Mouse (Mus musculus) kidney, postnatal 0 days (tissue): ENCODE results near the gene Inka1. TPM values are rescaled to one million over a fixed set of nuclear protein-coding genes. Genes with fewer than 3 reads are reported as not detected.

ENCODE experiments used
- ATAC-seq: fragments of 200-750 bp; cut with Nextera tagmentation; replicated peaks from 2 replicates; pipeline ENCODE4 v1.8.0; 2017; ENCODE audit warnings: low read depth, moderate number of reproducible peaks, moderate TSS enrichment, moderate library complexity; ENCODE audit not compliant: low FRiP score
- DNase-seq: peaks from one replicate; pipeline ENCODE4 v3.0.0-alpha.2; 2016; ENCODE audit warnings: low spot score
- H3K27ac ChIP-seq: fragments of 300-500 bp; sonication (generic); 2 replicates; pipeline ENCODE4 v1.5.1; 2014; ENCODE audit warnings: mild to moderate bottlenecking
- H3K27me3 ChIP-seq: fragments of 300-500 bp; sonication (generic); 2 replicates; pipeline ENCODE4 v1.6.1; 2014; ENCODE audit warnings: low read length, mixed read lengths; ENCODE audit not compliant: insufficient read depth
- H3K36me3 ChIP-seq: fragments of 300-500 bp; sonication (generic); 2 replicates; pipeline ENCODE4 v1.6.1; 2014; ENCODE audit warnings: low read length, mixed read lengths; ENCODE audit not compliant: insufficient read depth
- H3K4me1 ChIP-seq: fragments of 300-500 bp; sonication (generic); replicated peaks from 2 replicates; pipeline ENCODE4 v1.6.1; 2014; ENCODE audit warnings: antibody characterized with exemption, low read length, mixed read lengths; ENCODE audit not compliant: insufficient read depth
- H3K4me2 ChIP-seq: fragments of 300-500 bp; sonication (generic); 2 replicates; pipeline ENCODE4 v1.6.1; 2014; ENCODE audit warnings: mild to moderate bottlenecking, low read length, moderate library complexity, mixed read lengths
- H3K4me3 ChIP-seq: fragments of 300-500 bp; sonication (generic); replicated peaks from 2 replicates; pipeline ENCODE4 v1.5.1; 2014; ENCODE audit warnings: low read depth, low read length
- H3K9ac ChIP-seq: fragments of 300-500 bp; sonication (generic); 2 replicates; pipeline ENCODE4 v1.6.1; 2014; ENCODE audit warnings: low read depth, low read length
- H3K9me3 ChIP-seq: fragments of 300-500 bp; sonication (generic); replicated peaks from 2 replicates; pipeline ENCODE4 v1.6.1; 2016; ENCODE audit warnings: low read length, inconsistent platforms, mixed read lengths
- CTCF ChIP-seq: IDR thresholded peaks from 2 replicates; pipeline ENCODE4 v1.5.1; 2016; ENCODE audit warnings: antibody characterized with exemption, low read depth, mild to moderate bottlenecking, moderate library complexity
- WGBS: fragments of 180-500 bp; shearing (Covaris S2); extraction: QIAGEN DNeasy Blood & Tissue Kit; methylation state at CpG from one replicate; pipeline ENCODE4 v1.1.7; 2014; 5-methylcytosine and 5-hydroxymethylcytosine counted together
- polyA plus RNA-seq: library from polyadenylated mRNA; unstranded; fragments of >200 nt; fragmentation: Nextera tagmentation; extraction: Ambion mirVana; gene quantifications from 2 replicates; pipeline ENCODE4 v1.2.1, GENCODE M21; 2015

Inka1 gene
- polyA plus RNA-seq, 1 experiment from 2014 or later: 63.8 TPM

DNA sequence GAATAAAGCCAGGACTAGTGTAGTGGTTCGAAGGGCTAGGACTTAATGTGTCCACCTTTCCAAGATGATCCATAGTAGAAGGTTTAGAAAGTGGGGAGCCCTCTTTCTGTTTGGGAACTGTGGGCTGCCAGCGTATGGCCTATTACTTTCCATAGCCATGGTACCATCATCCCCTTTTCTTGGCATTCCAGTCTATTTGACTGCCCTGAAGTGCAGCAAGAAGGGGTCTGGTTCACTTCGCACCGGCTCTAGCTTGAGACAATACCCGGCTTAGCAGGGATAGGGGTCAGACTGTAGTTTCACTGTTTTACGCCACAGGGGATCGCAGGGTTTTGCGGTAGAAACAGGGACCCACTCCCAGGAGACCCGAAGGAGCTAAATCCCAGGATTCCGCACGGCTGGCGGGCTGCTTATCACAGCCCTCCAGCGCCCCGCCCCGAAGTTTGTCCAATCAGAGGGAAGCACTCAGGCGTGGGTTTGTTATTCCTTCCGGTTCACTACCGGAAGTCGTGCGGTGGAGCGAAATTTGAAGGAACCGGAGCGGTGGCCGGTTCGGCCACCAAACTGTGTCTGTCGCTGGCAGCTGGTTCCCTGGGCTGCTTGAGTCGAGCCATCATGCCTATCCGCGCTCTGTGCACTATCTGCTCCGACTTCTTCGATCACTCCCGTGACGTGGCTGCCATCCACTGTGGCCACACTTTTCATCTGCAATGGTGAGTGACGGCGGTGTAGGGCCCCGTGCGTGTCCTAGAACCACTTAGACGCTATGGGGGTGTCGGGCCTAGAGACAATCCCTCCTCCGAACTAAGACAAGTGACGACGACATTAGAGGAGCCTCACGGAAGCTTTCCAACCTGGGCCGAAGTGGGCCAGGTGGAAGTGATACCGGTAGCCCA lies 35.0 kb downstream of the Inka1 start:
- DNase-seq: peak; percentile 96
- H3K4me1 ChIP-seq: no peaks in the 10 kb centered on the region
- H3K4me3 ChIP-seq: peak overlapping the region; percentile 58
- peak; percentile 93 for ATAC-seq
- H3K9me3 ChIP-seq: no peaks in the 10 kb centered on the region
- 0 out of 2 replicates have a peak overlapping the region, but pooled peaks have one; percentile 38 for H3K27ac ChIP-seq
- no peaks in the 10 kb centered on the region for H3K27me3 ChIP-seq
- H3K4me2 ChIP-seq: peak overlapping the region; percentile 71
- H3K9ac ChIP-seq: peak overlapping the region; percentile 55
- no peaks in the 10 kb centered on the region for H3K36me3 ChIP-seq
- 19% methylated on average over 45 of the region's 45 CpGs for WGBS
- TF ChIP-seq CTCF: no peak

- H3K36me3 ChIP-seq: no peaks in the 10 kb centered on the region
- H3K4me3 ChIP-seq: peak within 1 kb of the TSS; percentile 58
- 90% methylated on average over 10 of the region's 10 CpGs for WGBS
- H3K4me1 ChIP-seq: no peaks in the 10 kb centered on the region
- H3K27ac ChIP-seq: 0 out of 2 replicates have a peak within 1 kb of the TSS, but pooled peaks have one; percentile 38
- DNase-seq (no peak), ATAC-seq (no peak)
- peak within 1 kb of the TSS; percentile 55 for H3K9ac ChIP-seq
- no peaks in the 10 kb centered on the region for H3K9me3 ChIP-seq
- H3K27me3 ChIP-seq: no peaks in the 10 kb centered on the region
- peak within 1 kb of the TSS; percentile 71 for H3K4me2 ChIP-seq
- no peak for TF ChIP-seq CTCF
Measured at GRCm38 (mm10) chr9:107949922-107950235, 35.8 kb downstream of the Inka1 start, which contains the start of gene Traip. TSS of gene Traip (plus strand) at chr9:107950136.

- no peak overlapping the region for H3K4me3 ChIP-seq
- H3K9ac ChIP-seq: no peak overlapping the region
- TF ChIP-seq CTCF: no peak
- ATAC-seq: no peak
- H3K4me1 ChIP-seq: no peaks in the 10 kb centered on the region
- no peak overlapping the region for H3K4me2 ChIP-seq
- no peaks in the 10 kb centered on the region for H3K36me3 ChIP-seq
- 83% methylated on average over 13 of the region's 13 CpGs for WGBS
- no peaks in the 10 kb centered on the region for H3K27me3 ChIP-seq
- no peak for DNase-seq
- H3K9me3 ChIP-seq: no peaks in the 10 kb centered on the region
- no peak overlapping the region for H3K27ac ChIP-seq
Measured at GRCm38 (mm10) chr9:107949184-107949921, 36.3 kb downstream of the Inka1 start.

DNA sequence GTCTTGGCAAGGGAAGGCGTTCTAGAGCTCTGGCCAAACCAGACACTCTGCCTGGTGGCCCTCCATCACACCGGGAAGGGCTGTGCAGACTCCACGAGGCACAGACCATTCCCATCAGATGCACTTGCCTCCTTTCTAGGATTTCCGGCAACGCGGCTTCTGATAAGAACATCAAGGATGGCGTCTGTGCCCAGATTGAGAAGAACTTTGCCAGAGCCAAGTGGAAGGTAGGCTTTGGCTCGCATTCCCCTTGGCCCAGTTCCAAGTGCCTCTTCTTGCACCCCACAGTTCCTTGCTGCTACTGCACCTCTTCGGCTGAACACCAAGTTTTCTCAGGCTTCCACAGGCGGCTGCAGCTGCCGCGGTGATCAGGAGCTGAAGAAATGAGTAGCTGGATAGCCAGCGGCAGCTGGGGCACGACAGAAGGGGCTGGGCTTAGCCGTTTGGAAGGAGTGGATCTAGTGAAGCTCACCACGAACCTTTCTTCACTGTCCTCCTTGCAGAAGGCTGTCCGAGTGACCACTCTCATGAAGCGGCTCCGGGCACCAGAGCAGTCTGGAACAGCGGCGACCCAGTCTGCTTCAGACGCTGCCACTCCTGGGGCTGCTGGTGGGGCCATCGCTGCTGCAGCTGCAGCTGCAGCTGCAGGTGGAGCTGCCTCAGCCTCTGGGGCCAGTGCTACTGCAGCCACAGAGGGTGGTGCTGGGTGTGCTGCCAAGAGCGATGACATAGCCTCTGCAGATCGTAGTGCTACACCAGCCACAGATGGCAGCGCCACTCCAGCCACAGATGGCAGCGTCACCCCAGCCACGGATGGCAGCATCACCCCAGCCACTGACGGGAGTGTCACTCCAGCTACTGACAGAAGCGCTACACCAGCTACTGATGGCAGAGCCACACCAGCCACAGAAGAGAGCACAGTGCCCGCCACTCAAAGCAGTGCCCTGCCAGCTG lies 38.2 kb downstream of the Inka1 start:
- Histone ChIP-seq H3K4me1 (no peaks in the 10 kb centered on the region), H3K9me3 (no peaks in the 10 kb centered on the region), H3K4me2 (no peak overlapping the region), H3K27ac (no peak overlapping the region), H3K36me3 (no peaks in the 10 kb centered on the region), H3K27me3 (no peaks in the 10 kb centered on the region), H3K4me3 (no peak overlapping the region), H3K9ac (no peak overlapping the region)
- no peak for TF ChIP-seq CTCF
- ATAC-seq (no peak), DNase-seq (no peak)
- WGBS: 87% methylated on average over 31 of the region's 31 CpGs

GRCm38 (mm10) chr9:107936831-107937230 lies 48.8 kb downstream of the Inka1 start:
- H3K4me2 ChIP-seq: no peak overlapping the region; the same call in 1 of the 2 replicates
- H3K4me3 ChIP-seq: no peak overlapping the region
- 0 out of 2 replicates have a peak, but pooled peaks cover 10% of the 10 kb centered on the region for H3K4me1 ChIP-seq
- 25% methylated on average over 3 of the region's 3 CpGs for WGBS
- no peaks in the 10 kb centered on the region for H3K36me3 ChIP-seq
- H3K27me3 ChIP-seq: no peaks in the 10 kb centered on the region
- TF ChIP-seq CTCF: no peak
- ATAC-seq (no peak), DNase-seq (no peak)
- H3K27ac ChIP-seq: no peak overlapping the region
- no peak overlapping the region for H3K9ac ChIP-seq
- H3K9me3 ChIP-seq: no peaks in the 10 kb centered on the region
